Mouse (Mus musculus) activated CD4-positive, CD25-positive, alpha-beta regulatory T cell, adult 4 months (primary cell): ENCODE measurements around the gene Washc3. TPM values are rescaled to one million over a fixed set of nuclear protein-coding genes. Genes with fewer than 3 reads are reported as not detected.

Experiments used
- ATAC-seq: one replicate; pipeline ENCODE4 v1.8.0; 2017
- polyA plus RNA-seq, 2 experiments: library from polyadenylated mRNA; unstranded; fragments of 100-300 nt; shearing (Covaris generic); gene quantifications; one replicate each; pipeline ENCODE4 v1.2.1; 2017

Gene Washc3
- polyA plus RNA-seq, 2 experiments from 2014 or later: 111 to 120 TPM

DNA sequence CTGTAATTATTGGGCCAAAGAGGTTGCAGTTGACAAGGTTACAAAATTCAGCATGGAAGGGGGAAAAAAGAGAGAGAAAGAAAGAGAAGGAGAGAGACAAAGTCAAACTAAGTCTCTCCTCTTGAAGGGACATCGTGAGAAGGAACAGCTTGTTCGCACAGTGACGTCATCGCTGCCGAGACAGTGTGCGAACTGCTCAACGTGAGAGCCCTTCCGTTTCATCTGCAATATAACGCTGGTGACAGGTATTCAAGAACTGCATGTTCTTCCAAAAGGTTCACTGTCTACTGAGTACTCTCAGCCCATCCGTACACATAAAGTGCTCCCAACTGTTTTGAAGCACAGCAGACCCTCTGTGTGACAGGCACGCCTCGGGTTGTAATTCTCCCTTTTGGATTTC lies 59.4 kb downstream of the Washc3 start:
- no peak for ATAC-seq

DNA sequence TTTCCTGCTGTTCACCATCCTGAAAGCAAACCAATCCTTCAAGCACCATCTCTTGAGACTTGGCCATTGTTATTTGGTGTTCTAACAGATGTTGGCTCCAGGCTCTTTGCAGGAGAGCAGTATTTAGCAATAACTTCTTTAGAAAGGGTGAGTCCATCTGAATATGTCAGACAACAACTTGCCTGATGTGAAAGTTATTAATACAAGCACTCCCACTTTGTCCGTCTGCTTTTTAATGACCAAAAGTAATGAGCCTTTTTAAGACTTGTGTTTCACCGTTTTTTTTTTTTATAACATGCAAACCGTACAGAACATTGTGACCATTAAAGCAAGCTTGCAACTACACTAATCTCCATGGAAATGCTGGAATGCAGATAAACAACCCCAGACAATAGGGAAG lies 60.3 kb downstream of the Washc3 start:
- no peak for ATAC-seq

DNA sequence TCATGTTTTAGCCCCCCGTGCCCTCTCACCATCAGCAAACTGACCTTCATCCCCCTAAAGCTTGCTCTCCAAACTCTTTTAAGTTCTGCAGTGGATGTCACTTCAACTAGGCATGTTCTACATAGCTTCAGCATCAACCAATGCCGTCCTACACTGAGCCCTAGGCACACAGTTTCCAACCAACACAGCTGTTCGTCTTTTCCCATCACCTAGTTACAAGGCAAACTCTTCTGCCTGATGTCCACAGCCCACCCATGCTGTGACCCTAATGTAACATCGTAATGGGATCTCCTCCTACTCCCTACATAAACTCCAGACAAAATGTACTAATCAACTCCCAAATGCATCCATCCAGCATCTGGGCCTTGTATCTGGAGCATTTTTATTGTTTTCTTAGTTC lies 62.5 kb downstream of the Washc3 start:
- no peak for ATAC-seq

DNA sequence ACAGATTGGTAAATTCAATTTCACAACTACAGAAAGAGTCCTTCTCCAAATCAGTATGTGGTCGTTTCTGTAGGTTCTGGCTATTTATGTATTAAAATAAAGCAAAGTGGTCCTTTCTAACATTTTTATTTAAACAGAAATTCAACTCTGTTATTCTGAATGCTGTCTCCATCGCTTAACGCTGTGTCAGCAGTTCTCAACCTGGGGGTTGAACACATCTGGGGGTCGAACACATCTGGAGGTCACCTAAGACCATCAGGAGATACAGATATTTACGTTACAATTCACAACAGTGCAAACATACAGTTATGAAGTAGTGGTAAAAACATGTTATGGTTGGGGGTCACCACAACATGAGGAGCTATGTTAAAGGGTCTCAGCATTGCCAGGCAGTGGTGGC lies 73.2 kb downstream of the Washc3 start:
- ATAC-seq: no peak

DNA sequence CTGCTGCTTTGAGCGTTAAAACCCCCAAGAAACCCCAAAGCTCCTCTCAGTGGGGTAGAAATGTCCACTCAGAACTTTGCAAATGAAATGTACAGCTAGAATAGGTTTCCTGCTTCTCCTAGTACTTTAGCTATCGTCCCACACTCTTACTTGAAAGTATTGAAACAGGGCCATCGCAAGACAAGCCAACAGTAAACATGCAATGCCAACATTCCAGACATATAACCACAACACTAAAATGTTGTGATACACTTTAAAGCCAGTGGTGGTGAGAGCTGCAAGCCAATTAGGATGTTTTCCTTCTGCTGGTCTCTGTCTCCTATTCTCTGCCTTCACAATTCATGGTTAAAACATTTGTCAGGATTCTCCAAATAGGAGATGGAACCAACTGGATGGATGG lies 80.8 kb downstream of the Washc3 start:
- ATAC-seq: no peak

DNA sequence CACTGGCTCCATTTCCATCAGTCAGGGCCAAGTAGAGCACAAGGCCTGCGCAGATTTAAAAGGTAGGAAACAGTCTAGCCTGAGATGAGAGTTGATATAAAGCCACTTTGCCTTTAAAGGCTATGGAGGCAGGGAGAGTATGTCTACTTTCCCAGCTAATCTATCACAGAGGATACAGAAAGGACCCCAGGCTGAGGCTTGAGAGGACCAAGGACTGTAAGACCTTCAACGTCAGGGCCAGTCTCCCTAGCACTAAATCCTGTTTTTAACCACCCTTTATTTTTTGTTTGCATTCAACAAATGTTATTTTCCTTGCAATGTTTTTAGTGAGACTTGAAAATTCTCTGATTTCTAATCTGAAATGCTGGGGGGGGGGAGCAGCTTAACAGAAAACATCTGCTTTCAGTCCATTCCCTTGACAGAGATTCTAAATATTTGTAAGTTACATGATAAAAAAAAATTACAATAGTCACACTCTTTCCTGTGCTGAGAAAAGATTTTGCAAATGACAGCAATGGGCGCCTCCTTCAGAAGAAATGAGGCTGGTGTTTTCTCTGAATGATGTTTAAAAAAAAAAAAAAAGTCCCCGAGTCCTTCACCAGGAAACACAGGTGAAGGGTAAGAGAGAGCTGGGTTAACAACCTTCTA lies 83.6 kb downstream of the Washc3 start:
- ATAC-seq: no peak

DNA sequence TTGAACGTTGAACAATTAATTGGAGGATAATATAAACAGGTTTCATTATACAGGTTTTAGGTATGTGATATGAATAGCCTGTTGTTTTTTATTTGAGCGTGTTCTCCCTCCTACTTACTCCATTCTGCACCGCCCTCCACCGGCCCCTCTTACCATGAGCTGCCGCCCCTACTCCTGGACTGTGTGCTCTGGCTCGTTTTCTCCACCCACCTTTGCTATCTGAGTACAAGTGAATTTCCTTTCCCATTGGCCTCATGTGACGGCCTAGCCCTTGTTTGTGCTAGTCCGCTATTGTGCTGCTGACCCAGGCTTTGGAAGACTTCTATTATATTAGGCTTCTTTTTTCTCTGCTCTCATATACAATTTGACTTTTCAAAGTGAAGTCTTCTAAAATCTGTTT lies 86.4 kb downstream of the Washc3 start:
- no peak for ATAC-seq

DNA sequence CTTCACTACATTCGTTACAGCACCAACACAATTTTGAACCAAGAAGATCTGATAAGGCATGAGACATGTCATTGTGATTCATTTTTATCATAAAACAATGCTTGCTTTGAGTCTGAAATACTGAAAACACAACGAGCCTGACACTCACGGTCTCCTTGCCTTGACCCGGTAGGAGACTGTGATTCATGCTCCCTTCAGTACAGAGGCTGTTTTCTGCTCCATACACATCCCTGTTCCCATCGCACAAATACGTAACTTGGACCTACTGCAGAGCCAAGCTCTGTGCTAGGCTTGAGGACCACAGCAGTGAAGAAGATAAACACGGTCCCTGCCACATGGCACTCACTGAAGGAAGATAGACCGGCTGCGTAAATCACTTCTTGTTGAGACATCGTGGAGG lies 87.2 kb downstream of the Washc3 start:
- ATAC-seq: no peak

DNA sequence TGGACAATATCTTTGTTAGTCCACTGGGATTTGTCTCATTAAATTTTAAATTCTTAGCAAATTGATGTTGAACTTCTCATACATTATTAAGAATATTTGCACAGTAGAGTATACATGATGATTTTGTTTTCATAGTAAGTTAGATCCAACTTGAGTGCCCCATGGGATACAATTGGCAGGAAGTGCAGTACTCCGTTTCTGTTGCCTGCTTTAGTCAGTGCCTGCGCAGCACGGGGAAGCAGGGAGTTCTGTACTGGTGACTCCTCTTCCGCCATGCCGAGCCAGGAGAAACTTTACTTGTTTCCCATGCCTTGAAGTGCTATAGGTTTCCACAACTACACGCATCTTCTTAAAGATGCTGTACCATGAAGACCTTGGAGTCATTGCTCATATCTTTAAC lies 94.2 kb downstream of the Washc3 start:
- ATAC-seq: no peak

Other genes starting within 250 kb of the Washc3 start
- gene Pmch, start 110.0 kb upstream of the Washc3 start, polyA plus RNA-seq: not detected
- gene Parpbp, start 54.2 kb upstream of the Washc3 start, polyA plus RNA-seq: 1 to 10 TPM; 4.4 to 5.1 TPM
- 10 to 100 TPM; 37.7 to 48.6 TPM for gene Nup37, start 54.1 kb upstream of the Washc3 start, polyA plus RNA-seq
- under 1 TPM in 1 of 2 experiments, not detected in 1; 0.33 TPM for gene Dram1, start 178.0 kb downstream of the Washc3 start, polyA plus RNA-seq
- 1 to 10 TPM; 3.4 to 4.8 TPM for gene Gnptab, start 178.0 kb downstream of the Washc3 start, polyA plus RNA-seq